Mouse (Mus musculus) layer of hippocampus, postnatal 36 days (tissue): Measurements from ENCODE around the gene Foxj3. TPM values are rescaled to one million over a fixed set of nuclear protein-coding genes. Genes with fewer than 3 reads are reported as not detected.

Experiments
- total RNA-seq, 2 experiments: library from RNA; stranded (reverse); gene quantifications; 2 replicates each; pipeline ENCODE4 v1.2.3; 2021

Gene Foxj3
- total RNA-seq, 2 experiments from 2014 or later, result 63.6 to 72.9 TPM

Other genes with a start within 250 kb of the Foxj3 start
- gene Ybx1, start 242.4 kb upstream of the Foxj3 start, total RNA-seq, result 100 to 1,000 TPM; 275 to 279 TPM
- gene Ppih, start 216.5 kb upstream of the Foxj3 start, total RNA-seq, result 10 to 100 TPM; 17.5 to 20.6 TPM
- gene Ccdc30, start 121.5 kb upstream of the Foxj3 start, total RNA-seq, result 10 to 100 TPM; 19.9 to 28.7 TPM
- gene Ppcs, start 114.6 kb upstream of the Foxj3 start, total RNA-seq, result 1 to 10 TPM; 6.2 to 6.4 TPM
- under 1 TPM; 0.46 to 0.47 TPM for gene Zmynd12, start 114.2 kb upstream of the Foxj3 start, total RNA-seq
- 10 to 100 TPM; 12.0 to 12.4 TPM for gene Rimkla, start 44.4 kb upstream of the Foxj3 start, total RNA-seq
- 10 to 100 TPM; 26.2 to 31.1 TPM for gene Frg2f1, start 2.5 kb downstream of the Foxj3 start, total RNA-seq
- not detected for gene Guca2a, start 100.7 kb downstream of the Foxj3 start, total RNA-seq
- not detected for gene Guca2b, start 122.0 kb downstream of the Foxj3 start, total RNA-seq
- 10 to 100 TPM; 49.0 to 52.0 TPM for gene Hivep3, start 196.8 kb downstream of the Foxj3 start, total RNA-seq